Mouse (Mus musculus): Measurements from ENCODE around the gene Rhbdl1. TPM values are rescaled to one million over a fixed set of nuclear protein-coding genes. Genes with fewer than 3 reads are reported as not detected.

Gene Rhbdl1
- total and polyA plus RNA-seq, 3 experiments: 9.8 to 88.1 (median 47.1) TPM

- DNase-seq: no peak
Observed at GRCm38 (mm10) chr17:25872676-25873075, 35.6 kb upstream of the Rhbdl1 start.

GRCm38 (mm10) chr17:25871566-25871965, 34.5 kb upstream of the Rhbdl1 start:
- peak; percentile 91 for DNase-seq

GRCm38 (mm10) chr17:25869954-25870353, 32.9 kb upstream of the Rhbdl1 start:
- no peak for DNase-seq

DNA sequence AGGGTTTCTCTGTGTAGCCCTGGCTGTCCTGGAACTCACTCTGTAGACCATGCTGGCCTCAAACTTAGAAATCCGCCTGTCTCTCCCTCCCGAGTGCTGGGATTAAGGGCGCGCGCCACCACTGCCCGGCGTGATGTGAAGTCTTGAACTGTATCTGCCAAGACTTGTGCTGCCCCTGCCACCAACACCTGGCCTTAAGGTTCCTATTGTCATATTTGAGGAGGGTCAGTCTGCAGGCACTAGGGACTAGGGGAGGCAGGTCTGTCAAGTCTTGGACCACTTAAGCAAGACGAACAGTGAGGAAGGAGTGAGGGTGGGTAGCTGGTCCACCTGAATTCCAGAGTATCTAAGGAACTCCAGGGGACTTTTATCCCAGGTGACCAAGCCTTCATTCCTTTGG, 32.4 kb upstream of the Rhbdl1 start:
- DNase-seq: no peak

- peak; percentile 95 for DNase-seq
Observed at GRCm38 (mm10) chr17:25868601-25869191, 31.6 kb upstream of the Rhbdl1 start, which contains the start of gene Mcrip2. Mcrip2 (minus strand) TSS chr17:25868764.

DNA sequence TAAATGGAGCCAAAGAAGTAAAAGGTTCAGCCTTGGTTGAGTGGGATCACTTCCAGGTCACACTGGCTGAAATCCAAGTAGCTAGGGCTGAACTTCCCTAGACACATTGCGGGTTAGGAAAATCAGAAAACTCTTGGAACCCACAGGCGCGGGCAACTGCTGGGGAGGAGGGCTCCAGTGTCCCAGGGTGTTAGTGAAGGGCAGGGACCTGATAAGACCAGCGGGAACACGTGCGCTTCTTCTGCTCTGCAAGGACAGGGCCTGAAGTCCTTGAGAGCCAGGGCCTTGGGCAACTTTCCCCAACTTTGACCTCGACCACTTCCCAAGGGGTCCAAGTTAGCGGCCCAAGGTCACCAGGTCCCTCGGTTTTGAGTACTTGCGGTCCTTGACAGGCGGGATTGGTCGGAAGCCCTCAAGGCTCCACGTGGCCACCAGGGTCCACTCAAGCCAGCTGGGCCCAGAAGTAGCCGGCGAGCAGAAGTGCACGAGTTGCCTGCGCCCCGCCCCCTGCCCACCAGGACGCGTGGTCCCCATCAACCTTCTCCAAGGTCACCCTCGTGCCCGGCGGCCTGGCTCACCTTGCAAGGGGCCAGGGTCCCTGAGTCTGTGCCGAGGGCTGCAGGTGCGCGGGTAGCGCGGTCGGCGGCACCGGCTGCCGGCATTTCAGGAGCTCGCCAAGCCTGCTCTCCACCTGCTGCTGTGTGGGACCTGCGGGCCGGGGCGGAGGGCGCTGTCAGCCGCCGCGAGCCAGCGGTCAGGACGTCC, 30.9 kb upstream of the Rhbdl1 start:
- DNase-seq: peak; percentile 92

- DNase-seq: no peak
Observed at GRCm38 (mm10) chr17:25867509-25867835, 30.4 kb upstream of the Rhbdl1 start.

- peak; percentile 47 for DNase-seq
Observed at GRCm38 (mm10) chr17:25866172-25866571, 29.1 kb upstream of the Rhbdl1 start.

DNA sequence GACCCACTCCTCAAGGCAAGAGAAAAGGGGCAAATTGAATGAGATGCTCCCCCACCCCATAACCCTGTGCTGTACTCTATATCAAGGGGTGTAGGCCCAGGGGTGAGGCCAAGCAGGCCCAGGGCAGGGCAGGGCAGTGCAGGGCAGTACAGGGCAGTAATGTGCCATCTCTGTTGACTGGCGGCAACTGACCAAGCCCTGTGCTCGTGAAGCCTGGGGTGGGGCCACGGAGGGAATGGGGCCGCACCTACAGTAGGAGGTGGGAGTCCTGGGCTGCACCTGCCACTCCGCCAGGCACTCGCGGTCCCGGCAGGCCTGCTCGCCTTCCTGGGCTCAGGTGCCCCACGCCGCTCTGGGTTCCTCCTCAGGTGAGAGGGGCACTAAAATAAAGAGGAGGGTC, 28.2 kb upstream of the Rhbdl1 start:
- no peak for DNase-seq

GRCm38 (mm10) chr17:25864311-25864710, 27.2 kb upstream of the Rhbdl1 start:
- DNase-seq: peak; percentile 64

- DNase-seq: no peak
Observed at GRCm38 (mm10) chr17:25863681-25864080, 26.6 kb upstream of the Rhbdl1 start.

- no peak for DNase-seq
Observed at GRCm38 (mm10) chr17:25861704-25862612, 24.9 kb upstream of the Rhbdl1 start.

- peak; percentile 95 for DNase-seq
Observed at GRCm38 (mm10) chr17:25860832-25861703, 24.0 kb upstream of the Rhbdl1 start, which contains the start of gene Wdr90. Wdr90 (minus strand) TSS chr17:25861501.

DNA sequence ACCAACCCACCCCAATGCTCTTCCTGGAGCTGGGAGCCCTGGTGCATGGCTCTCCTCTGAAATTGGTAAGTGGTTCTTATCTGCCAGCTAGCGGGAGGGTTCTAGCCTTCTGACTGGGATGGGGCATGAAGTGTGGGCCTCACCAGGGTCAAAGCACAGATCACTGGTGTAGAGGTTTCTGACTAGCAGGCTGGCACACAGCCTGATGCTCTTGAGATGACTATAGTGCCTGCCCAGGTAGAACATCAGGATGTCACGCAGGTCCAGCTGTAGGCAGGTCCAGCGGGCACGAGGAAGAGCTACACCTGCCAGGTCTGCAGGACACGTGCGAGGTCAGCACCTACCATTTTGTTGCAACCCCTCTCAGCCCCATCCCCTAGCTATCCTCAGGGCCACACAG, 23.1 kb upstream of the Rhbdl1 start:
- DNase-seq: no peak

DNA sequence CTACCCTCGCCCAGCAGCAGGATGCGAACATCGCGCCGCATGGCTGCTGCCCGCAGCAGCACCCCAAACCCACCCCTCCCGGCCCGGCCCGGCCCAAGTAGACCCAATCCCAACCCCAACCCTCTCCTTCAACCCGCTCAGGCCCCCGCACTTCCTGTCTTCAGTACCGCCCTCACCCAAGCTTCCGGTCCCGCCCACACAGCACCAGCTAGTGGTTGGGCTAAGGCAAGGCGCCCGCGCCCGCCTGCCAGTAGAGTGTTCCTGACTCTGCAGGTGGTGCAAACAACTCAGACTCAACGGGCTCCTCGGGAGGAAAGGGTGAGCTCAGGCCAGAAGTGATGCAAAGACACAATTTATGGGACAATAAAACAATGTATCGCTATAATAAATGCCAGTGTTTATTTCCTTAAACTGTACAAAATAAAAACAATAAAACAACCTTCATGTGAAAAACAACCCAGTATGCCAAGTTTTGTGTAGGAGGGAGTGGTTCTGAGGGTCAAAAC, 7.4 kb upstream of the Rhbdl1 start, which contains the start of gene Rhot2:
Gene Rhot2 (minus strand): TSS at position 456 of the 506 bp plus-strand sequence.
- peak; percentile 97 for DNase-seq

DNA sequence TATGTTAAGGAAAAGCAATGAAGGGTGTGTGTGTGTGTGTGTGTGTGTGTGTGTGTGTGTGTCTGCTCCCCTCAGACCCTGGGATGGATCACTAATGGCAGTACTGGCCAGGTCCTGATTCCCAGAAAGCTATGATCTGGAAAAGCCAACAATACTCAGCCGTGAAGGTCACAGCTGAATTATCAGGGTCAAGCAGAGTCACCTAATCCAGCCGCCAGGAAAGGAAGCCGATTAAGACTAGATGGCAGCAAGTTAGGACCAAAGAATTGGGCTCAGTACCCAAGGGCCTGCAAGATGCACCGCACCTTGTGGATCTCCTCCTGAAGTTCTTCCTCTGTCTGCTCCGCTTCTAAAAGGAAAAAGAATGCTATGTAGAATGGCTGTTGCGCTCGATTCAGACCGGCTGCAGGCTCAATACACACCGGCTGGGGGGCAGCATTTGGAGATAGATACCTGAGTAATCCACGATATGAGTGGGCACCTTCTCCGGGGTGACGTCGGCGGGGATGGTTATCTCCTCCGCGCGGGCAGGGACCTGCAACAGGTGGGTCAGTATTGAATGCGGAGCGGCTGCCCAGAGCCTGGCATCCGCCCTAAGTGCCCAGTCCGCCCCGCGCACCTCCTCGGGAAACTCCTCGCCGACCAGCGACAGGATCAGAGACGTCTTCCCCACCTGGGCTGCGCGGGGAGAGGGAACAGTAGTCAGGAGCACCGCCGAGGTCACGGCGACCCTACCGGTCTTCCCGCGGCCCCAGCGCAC, 6.7 kb upstream of the Rhbdl1 start:
- DNase-seq: peak; percentile 55

DNA sequence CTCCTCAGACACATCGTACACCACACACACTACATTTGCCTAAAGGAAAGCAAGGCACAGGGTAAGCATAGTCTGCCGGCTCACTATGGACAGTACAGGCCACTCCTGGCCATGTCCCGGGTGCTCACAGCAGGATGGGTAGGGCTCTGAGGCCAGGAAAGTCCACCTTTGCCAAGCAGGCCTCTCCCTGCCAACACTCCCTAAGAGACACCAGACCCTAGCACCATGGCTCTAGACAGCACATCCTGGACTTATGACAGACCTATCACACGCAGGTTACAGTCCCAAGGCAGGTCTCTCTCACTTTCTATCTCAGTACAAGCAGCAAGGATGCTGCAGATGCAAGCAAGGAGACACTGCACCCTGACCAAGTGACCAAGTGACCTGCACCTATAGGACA, 6.0 kb upstream of the Rhbdl1 start:
- no peak for DNase-seq

GRCm38 (mm10) chr17:25842509-25842908, 5.4 kb upstream of the Rhbdl1 start:
- no peak for DNase-seq

- no peak for DNase-seq
Observed at GRCm38 (mm10) chr17:25841117-25841880, 4.2 kb upstream of the Rhbdl1 start, which contains the start of gene Gm20683. Gm20683 (minus strand) TSS chr17:25841763.

- no peak for DNase-seq
Observed at GRCm38 (mm10) chr17:25840519-25840918, 3.4 kb upstream of the Rhbdl1 start.
